Mouse (Mus musculus): ENCODE results near the gene Ehbp1. TPM values are rescaled to one million over a fixed set of nuclear protein-coding genes. Genes with fewer than 3 reads are reported as not detected.

Gene Ehbp1
- polyA plus RNA-seq, 1 experiment: 2.5 TPM

DNA sequence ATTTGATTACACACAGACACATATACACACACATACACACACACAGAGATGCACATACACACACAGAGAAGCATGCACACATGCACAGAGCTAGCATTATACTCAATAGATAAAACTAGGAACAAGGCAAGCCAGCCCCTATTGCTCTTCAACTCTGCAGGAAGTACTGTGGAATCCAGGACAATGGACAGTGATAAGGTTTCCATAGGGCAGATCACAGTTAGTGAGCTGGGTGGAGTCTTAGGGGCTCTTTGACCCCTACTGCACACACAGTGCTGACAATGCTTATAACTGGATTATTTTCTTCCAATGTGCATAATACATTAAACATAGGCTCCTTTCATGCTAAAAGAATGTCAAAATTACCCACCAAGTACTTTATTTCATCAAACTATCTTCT is 75.1 kb downstream of the Ehbp1 start:
- TF ChIP-seq POLR2A (IDR thresholded peaks at IDR 0.05; ENCODE audit: low read depth, low read length) (no peak), CTCF (conservative IDR thresholded peaks at IDR 0.05; ENCODE audit: insufficient read depth, insufficient read length, low read depth, low read length) (no peak)
- Histone ChIP-seq H3K4me1 (ENCODE audit: control insufficient read depth, insufficient read depth, low read length) (peaks cover 9% of the 10 kb centered on the region; the same call in 1 of the 2 replicates), H3K27me3 (replicated peaks; ENCODE audit: control insufficient read depth, insufficient read depth, low read length) (no peaks in the 10 kb centered on the region), H3K36me3 (ENCODE audit: control insufficient read depth, insufficient read depth, low read length) (no peaks in the 10 kb centered on the region), H3K4me3 (ENCODE audit: insufficient read depth, low read depth, low read length) (no peak overlapping the region), H3K27ac (ENCODE audit: insufficient read depth, low read depth, low read length) (no peak overlapping the region)
- no peak for DNase-seq

DNA sequence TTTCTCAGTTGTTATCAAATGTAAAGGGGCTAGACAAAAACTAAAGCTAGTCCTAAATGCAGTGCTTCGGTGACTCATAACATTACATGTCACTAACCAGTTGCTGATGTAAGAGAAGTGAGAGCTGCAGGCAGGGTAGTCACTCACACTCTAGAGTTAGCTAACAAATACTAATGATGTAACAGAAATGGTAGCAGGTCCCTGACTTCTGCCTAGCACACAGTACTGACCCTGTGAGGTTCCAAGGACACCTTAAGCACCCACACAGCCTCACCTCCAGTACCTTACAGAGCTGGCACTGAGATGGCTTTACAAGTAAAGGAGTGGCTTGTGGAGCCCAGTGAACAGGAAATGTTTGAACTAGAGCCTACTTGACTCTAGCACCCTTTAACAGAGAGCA is 86.7 kb downstream of the Ehbp1 start:
- H3K36me3 ChIP-seq (ENCODE audit: control insufficient read depth, insufficient read depth, low read length): no peaks in the 10 kb centered on the region
- no peak for DNase-seq
- WGBS: 93% methylated on average over 1 of the region's 1 CpGs

DNA sequence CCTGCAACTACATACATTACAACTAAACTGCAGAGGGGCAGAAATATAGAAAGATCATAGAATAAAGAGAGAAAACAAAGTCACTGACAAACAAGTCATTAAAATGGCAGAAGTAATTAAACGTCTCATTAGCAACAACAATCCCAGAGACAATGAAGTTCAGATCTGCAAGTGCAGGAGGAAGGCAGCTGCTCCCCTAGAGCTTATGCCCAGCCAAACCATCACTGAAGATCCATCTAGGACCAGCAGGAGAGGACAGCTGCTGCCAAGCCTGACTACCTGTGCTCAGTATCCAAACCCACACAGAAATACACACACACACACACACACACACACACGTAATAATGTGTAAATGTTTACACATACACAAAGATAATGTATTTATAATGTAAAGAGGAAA is 92.7 kb downstream of the Ehbp1 start:
- WGBS: 87% methylated on average over 2 of the region's 2 CpGs
- TF ChIP-seq POLR2A (IDR thresholded peaks at IDR 0.05; ENCODE audit: low read depth, low read length) (no peak), CTCF (conservative IDR thresholded peaks at IDR 0.05; ENCODE audit: insufficient read depth, insufficient read length, low read depth, low read length) (no peak)
- 0 out of 2 replicates have a peak, but pooled peaks cover 3% of the 10 kb centered on the region for H3K4me1 ChIP-seq (ENCODE audit: control insufficient read depth, insufficient read depth, low read length)

More for the DNA sequence above, 86.7 kb downstream of the Ehbp1 start:
- no peaks in the 10 kb centered on the region for H3K27me3 ChIP-seq (replicated peaks; ENCODE audit: control insufficient read depth, insufficient read depth, low read length)
- 0 out of 2 replicates have a peak, but pooled peaks cover 3% of the 10 kb centered on the region for H3K4me1 ChIP-seq (ENCODE audit: control insufficient read depth, insufficient read depth, low read length)
- TF ChIP-seq CTCF (conservative IDR thresholded peaks at IDR 0.05; ENCODE audit: insufficient read depth, insufficient read length, low read depth, low read length) (no peak), POLR2A (IDR thresholded peaks at IDR 0.05; ENCODE audit: low read depth, low read length) (no peak)
- H3K4me3 ChIP-seq (ENCODE audit: insufficient read depth, low read depth, low read length): no peak overlapping the region
- H3K27ac ChIP-seq (ENCODE audit: insufficient read depth, low read depth, low read length): no peak overlapping the region

DNA sequence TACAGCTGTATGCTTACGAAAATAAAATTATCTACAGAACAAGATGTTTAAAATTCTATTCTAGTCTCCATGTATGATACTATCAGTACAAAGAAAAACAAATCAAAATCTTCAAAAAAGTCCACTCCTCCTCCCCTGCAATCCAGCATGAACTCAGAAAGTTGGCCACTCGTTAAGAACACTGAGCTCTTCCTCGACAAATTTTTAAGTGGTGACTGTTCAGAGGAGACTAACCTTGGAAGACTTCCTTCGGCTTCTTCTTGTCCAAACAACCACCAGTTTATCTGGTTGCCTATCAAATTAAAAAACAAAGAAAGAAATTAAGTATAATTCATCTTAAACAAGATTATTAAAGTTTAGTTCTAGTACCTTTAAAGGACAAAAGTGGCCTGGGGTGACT is 94.4 kb downstream of the Ehbp1 start:
- TF ChIP-seq POLR2A (IDR thresholded peaks at IDR 0.05; ENCODE audit: low read depth, low read length) (no peak), CTCF (conservative IDR thresholded peaks at IDR 0.05; ENCODE audit: insufficient read depth, insufficient read length, low read depth, low read length) (no peak)
- Histone ChIP-seq H3K36me3 (ENCODE audit: control insufficient read depth, insufficient read depth, low read length) (no peaks in the 10 kb centered on the region), H3K27ac (ENCODE audit: insufficient read depth, low read depth, low read length) (no peak overlapping the region), H3K4me1 (ENCODE audit: control insufficient read depth, insufficient read depth, low read length) (0 out of 2 replicates have a peak, but pooled peaks cover 3% of the 10 kb centered on the region), H3K4me3 (ENCODE audit: insufficient read depth, low read depth, low read length) (no peak overlapping the region), H3K27me3 (replicated peaks; ENCODE audit: control insufficient read depth, insufficient read depth, low read length) (no peaks in the 10 kb centered on the region)
- WGBS: 64% methylated on average over 4 of the region's 4 CpGs
- no peak for DNase-seq

More for the DNA sequence above, 92.7 kb downstream of the Ehbp1 start:
- no peak overlapping the region for H3K4me3 ChIP-seq (ENCODE audit: insufficient read depth, low read depth, low read length)
- H3K27ac ChIP-seq (ENCODE audit: insufficient read depth, low read depth, low read length): no peak overlapping the region
- no peaks in the 10 kb centered on the region for H3K27me3 ChIP-seq (replicated peaks; ENCODE audit: control insufficient read depth, insufficient read depth, low read length)
- H3K36me3 ChIP-seq (ENCODE audit: control insufficient read depth, insufficient read depth, low read length): no peaks in the 10 kb centered on the region
- DNase-seq: no peak

DNA sequence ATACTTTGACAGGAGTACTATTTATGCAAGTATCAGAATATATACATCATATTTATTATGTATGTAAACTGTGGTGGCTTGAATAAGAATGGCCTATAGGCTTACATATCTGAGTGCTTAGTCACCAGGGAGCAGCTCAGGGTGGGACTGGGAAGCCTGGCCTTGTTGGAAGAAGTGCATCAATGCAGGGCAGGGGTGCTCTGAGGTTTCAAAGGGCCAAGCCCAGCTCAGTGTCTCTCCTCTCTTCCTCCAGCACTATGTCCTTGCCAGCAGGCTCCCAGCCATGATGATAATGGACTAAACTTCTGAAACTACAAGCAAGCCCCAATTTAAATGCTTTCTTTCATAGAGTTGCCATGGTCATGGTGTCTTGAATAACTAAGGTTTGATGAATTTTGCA is 95.0 kb downstream of the Ehbp1 start:
- no peak for DNase-seq
- TF ChIP-seq POLR2A (IDR thresholded peaks at IDR 0.05; ENCODE audit: low read depth, low read length): no peak
- no peak overlapping the region for H3K27ac ChIP-seq (ENCODE audit: insufficient read depth, low read depth, low read length)
- H3K4me3 ChIP-seq (ENCODE audit: insufficient read depth, low read depth, low read length): no peak overlapping the region
- H3K27me3 ChIP-seq (replicated peaks; ENCODE audit: control insufficient read depth, insufficient read depth, low read length): no peaks in the 10 kb centered on the region
- no peaks in the 10 kb centered on the region for H3K36me3 ChIP-seq (ENCODE audit: control insufficient read depth, insufficient read depth, low read length)
- 0 out of 2 replicates have a peak, but pooled peaks cover 3% of the 10 kb centered on the region for H3K4me1 ChIP-seq (ENCODE audit: control insufficient read depth, insufficient read depth, low read length)

DNA sequence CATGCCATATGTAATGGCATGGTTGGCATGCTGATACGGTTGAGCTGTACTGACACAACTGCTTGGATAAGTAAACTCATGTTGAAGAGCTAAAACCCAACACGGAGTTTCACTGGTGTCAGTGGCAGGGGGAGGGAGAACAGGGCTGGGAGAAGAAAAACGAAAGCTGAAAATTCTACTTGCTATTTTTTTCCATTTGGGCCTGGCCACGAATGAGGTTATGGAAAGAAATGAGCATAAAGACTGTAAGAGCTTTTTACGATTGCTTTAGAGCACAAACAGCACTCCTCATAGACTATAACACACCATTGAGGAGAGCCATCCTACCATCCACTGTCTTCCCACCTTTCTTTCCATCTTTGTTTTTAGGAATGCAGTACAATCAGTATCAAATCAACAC is 106.5 kb downstream of the Ehbp1 start:
- WGBS: 83% methylated on average over 5 of the region's 5 CpGs
- H3K4me1 ChIP-seq (ENCODE audit: control insufficient read depth, insufficient read depth, low read length): no peaks in the 10 kb centered on the region
- no peaks in the 10 kb centered on the region for H3K36me3 ChIP-seq (ENCODE audit: control insufficient read depth, insufficient read depth, low read length)
- H3K4me3 ChIP-seq (ENCODE audit: insufficient read depth, low read depth, low read length): no peak overlapping the region
- TF ChIP-seq CTCF (conservative IDR thresholded peaks at IDR 0.05; ENCODE audit: insufficient read depth, insufficient read length, low read depth, low read length) (no peak), POLR2A (IDR thresholded peaks at IDR 0.05; ENCODE audit: low read depth, low read length) (no peak)
- no peaks in the 10 kb centered on the region for H3K27me3 ChIP-seq (replicated peaks; ENCODE audit: control insufficient read depth, insufficient read depth, low read length)
- no peak overlapping the region for H3K27ac ChIP-seq (ENCODE audit: insufficient read depth, low read depth, low read length)
- DNase-seq: no peak

DNA sequence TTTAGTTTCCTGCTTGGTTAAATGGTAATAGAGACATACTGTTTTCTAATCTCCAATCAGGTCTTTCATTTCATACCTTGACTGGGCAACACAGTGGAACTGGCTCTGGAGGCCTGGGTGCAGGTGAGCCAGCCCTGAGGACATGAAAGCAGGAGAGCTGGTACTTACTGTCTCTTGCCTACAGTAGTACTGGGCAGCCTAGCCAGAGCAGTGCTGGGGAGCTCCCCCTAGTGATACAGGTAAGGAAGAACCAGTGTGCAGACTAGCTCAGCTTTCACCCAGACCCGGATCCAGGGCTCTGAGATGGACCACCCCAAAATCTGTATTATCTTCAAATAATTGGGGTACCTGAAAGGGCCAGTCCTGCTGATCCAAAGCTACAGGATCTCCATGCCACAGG is 107.4 kb downstream of the Ehbp1 start:
- peak; percentile 38 for DNase-seq
- WGBS: 55% methylated on average over 1 of the region's 1 CpGs

DNA sequence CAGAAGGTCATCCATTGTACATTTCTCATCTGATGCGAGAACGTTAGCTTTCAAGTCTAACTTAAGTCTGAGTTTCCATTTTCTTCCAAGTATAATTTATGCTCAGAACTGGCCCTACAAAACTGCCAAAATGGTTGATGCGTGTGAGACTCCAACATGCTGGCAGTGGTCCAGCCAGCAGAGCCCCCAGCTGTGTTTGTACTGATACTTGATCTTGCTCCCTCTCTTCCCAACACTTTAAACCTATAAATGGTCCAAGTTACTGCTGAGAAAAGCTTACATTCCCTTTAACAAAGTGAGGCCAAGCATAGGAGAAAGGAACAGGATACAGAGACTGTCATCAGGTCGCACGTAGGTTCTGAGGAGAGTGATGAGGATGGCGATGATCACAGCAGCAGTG is 111.2 kb downstream of the Ehbp1 start:
- DNase-seq: no peak
- no peak for TF ChIP-seq CTCF (conservative IDR thresholded peaks at IDR 0.05; ENCODE audit: insufficient read depth, insufficient read length, low read depth, low read length)
- no peak for TF ChIP-seq POLR2A (IDR thresholded peaks at IDR 0.05; ENCODE audit: low read depth, low read length)
- Histone ChIP-seq H3K4me1 (ENCODE audit: control insufficient read depth, insufficient read depth, low read length) (no peaks in the 10 kb centered on the region), H3K27me3 (replicated peaks; ENCODE audit: control insufficient read depth, insufficient read depth, low read length) (no peaks in the 10 kb centered on the region), H3K4me3 (ENCODE audit: insufficient read depth, low read depth, low read length) (no peak overlapping the region), H3K36me3 (ENCODE audit: control insufficient read depth, insufficient read depth, low read length) (no peaks in the 10 kb centered on the region), H3K27ac (ENCODE audit: insufficient read depth, low read depth, low read length) (no peak overlapping the region)
- 73% methylated on average over 6 of the region's 6 CpGs for whole genome bisulfite sequencing

More for the DNA sequence above, 107.4 kb downstream of the Ehbp1 start:
- H3K27me3 ChIP-seq (replicated peaks; ENCODE audit: control insufficient read depth, insufficient read depth, low read length): no peaks in the 10 kb centered on the region
- no peak overlapping the region for H3K27ac ChIP-seq (ENCODE audit: insufficient read depth, low read depth, low read length)
- no peak overlapping the region for H3K4me3 ChIP-seq (ENCODE audit: insufficient read depth, low read depth, low read length)
- no peaks in the 10 kb centered on the region for H3K4me1 ChIP-seq (ENCODE audit: control insufficient read depth, insufficient read depth, low read length)
- no peaks in the 10 kb centered on the region for H3K36me3 ChIP-seq (ENCODE audit: control insufficient read depth, insufficient read depth, low read length)
- TF ChIP-seq POLR2A (IDR thresholded peaks at IDR 0.05; ENCODE audit: low read depth, low read length): no peak
- peak; percentile 61 for TF ChIP-seq CTCF (conservative IDR thresholded peaks at IDR 0.05; ENCODE audit: insufficient read depth, insufficient read length, low read depth, low read length)

Measured in kidney, adult 2 months (tissue).